Mouse (Mus musculus): ENCODE data around the gene Hfe2.

DNA sequence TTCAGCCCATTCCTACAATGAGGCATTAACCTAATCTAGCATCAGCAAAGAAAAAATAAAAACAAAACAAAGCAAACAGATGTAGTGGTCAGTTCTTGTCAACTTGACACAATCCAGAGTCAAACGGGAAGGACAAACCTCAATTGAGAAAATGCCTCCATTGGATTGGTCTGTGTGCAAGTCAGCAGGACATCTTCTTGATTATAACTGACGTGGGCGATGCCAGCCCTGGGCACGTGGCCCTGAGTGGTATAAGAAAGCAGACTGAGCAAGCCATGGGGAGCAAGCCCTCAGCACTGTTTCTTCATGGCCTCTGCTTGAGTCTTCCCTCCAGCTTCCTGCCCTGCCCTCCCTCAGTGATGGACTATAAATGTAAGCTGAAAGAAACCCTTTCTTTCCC is 21.9 kb downstream of the Hfe2 start:
- no peak for TF ChIP-seq EP300 (optimal IDR thresholded peaks at IDR 0.05)
- no peak for TF ChIP-seq CTCF (IDR thresholded peaks at IDR 0.05; ENCODE audit: low read depth)
